Mouse (Mus musculus) frontal cortex, postnatal 25 days (tissue): ENCODE data around the gene Ephx3.
"Not testable (repeated sequence)": the region's sequence is repeated elsewhere in the genome, so short reads cannot be mapped to it uniquely, and the experiment has no call there.

Experiments
- DNase-seq, 2 experiments: peaks; one replicate each; pipeline ENCODE4 v3.0.0; 2022; ENCODE audit warnings: low spot score in 2 of 2

Gene Ephx3

DNA sequence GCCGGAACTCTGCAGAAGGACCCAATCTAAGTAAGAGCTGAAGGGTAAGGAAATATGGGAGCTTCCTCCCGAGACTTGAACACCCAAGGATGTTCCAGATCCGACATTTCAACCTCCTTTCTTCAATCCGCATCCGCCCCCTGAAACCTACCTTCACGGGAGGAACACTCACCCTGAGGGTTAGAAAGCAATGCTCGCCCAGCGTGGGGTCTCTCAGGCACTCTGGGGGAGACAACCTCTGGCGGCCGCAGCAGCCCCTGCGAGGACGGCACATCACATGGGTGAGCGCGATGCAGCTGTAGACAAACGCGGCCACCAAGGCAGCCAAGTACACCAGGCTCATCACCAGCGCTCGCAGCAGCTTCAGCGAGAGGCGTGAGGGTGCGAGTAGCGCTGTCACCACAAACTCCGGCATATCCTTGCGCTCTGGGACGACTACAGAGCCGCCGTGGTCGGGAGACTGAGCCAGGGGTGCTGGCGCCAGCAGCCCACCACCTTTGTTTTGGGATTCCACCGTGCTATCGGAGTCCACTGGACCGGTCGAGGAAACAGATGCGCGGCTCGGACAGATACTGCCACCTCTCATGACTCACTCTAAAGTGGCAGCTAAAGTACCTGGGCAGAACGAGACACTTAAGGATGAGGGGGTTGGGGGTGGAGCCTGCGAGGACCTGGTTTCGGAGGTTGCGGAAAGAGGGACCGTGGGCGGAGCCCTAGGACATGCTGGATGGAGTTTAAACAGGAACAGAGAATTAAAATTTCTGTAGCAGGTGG is at the start of gene Ephx3:
Gene Ephx3 (minus strand): TSS at position 687 of the 774 bp plus-strand sequence.
- DNase-seq: no peak

DNA sequence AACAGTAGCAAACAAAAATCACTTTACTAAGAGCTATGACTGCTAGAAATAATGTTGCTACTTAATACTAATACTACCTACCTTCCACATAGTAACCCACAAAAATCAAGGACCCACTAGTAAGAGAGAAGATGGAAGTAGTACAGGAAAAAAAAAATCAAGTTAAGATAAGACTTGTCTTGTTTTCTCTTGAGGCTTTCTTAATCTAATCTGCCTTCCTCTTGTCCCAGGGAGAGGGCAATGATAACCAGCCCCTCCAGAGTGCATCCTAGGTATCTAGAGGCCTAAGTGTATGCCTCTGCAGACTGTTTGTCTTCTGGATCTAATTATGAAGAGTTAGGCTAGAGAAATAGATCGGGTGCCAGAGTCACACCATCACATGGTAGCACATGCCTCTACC is 49.2 kb upstream of the Ephx3 start:
- no peak for DNase-seq

DNA sequence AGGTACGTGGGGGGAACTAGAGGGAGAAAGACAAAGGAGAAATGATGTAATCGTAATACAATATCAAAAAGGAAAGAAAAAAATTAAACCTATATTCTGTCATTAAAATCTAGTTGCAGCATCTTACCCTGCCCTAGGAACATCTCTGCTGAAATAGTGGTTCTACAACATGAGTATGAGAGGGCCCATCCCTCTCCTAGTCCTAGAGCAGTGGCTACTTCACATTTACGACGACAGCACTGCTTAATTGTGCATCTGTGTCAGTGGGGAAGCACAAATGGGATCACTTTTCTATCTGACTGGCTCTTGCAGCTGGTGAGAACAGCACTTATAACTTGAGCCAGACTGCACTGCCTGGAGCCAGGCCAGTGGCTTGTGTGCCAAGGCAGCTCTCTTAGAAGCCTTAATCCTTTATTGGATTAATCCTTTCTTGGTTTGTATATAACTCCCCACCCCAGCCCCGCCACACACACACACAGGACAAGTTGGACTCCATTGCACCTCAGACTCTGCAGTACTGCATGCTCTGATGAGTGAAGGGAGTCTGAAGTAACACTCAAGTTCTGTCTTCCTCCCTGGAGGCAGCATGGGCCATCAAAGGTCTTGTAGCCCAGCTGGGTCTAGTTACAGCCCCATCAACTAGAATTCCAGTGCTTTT is 46.3 kb upstream of the Ephx3 start:
- DNase-seq: peak; percentile 18 to 22

DNA sequence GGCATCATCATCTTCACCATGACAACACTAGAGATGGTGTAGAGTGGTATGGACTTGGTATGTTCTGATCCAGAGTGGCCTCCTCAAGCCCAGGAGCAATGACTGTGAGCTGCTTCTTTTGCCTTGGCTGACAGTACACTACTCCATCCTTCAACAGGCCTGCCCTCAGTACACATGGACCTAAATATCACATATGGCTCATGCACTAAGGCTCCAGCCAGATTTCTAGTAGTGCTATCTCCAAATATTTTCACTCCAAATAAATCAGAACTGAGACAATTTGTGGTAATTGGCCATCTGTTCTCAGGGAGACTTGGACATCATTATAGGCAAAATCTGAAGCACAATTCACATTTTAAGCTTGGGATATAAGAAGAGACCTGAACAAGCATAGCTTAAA is 43.8 kb upstream of the Ephx3 start:
- DNase-seq: no peak

DNA sequence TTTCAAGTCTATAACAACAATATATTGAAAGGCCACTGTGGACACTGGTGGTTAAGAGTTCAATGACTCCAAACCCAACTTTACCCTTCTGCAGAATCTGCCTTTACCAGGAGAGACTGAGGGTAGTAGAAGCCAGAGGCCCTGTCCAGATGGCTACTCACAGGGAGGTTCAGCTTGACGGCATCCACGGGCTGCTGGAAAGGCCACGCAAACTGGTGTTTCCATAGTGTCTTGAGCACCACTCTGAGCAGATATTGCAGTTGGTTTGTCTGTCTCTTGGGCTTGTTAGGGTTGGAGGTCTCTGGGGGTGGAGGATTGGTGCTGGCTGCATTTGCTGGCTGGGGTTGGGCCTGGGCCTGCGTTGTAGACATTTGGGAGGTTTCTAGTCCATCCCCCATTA is 39.9 kb upstream of the Ephx3 start:
- no peak for DNase-seq

DNA sequence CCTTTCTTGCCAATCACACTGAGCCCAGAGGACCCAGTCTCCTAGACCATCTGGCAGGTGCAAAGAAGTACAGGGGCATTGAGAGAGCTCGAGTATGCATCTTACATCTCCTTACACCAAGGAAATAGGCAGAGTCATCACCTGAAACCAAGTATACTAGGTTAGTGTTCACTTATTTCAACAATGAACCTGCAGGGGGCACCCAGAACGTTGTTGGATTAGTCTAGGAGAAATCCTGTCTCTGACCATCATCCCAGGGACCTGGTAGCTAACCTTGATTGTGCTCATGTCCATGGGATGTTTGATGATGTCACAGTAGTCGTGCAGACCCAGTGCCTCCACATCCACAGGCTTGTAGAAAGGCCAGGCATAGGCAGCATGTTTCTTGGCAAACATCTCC is 31.5 kb upstream of the Ephx3 start:
- no peak for DNase-seq

DNA sequence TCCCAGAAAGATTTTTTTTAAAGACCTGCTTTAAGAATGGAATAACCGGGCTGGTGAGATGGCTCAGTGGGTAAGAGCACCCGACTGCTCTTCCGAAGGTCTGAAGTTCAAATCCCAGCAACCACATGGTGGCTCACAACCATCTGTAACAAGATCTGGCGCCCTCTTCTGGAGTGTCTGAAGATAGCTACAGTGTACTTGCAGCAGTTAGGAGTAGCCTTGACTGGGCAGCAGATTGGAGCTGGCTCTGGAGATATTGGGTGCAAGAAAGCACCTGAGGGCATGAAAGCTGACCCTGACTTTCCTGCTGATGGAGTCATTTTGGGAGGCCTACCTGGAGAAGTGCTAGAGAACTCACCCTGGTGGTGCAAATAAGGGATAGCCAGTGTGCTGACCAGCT is 26.2 kb upstream of the Ephx3 start:
- DNase-seq: not testable (repeated sequence)

DNA sequence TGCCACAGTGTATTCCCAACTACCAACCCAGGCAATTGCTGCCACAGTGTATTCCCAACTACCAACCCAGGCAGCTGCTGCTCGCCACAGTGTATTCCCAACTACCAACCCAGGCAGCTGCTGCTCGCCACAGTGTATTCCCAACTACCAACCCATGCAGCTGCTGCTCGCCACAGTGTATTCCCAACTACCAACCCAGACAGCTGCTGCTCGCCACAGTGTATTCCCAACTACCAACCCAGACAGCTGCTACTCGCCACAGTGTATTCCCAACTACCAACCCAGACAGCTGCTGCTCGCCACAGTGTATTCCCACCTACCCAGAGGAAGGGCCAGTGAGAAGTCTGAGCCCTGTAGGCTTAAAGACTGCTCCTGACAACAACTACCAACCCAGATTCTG is 22.2 kb upstream of the Ephx3 start:
- DNase-seq: not testable (repeated sequence)

DNA sequence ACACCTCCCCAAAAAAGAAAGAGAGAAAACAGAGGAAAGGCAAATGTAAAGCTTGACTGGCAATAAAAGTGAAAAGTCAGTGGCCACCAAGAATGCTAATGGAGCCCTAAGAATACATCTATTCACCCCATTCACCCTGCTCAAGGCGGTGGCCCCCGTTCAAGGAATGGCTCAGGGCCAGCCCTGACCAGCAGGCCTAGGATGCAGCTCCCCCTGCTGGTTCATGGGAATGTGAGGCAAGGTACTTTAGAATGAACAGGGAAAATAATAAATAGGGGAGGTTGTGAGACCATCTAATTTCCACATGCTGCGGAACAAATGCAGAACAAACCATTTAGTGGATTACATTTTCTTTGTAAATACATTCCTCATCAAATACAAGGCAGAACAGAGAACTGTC is 20.4 kb upstream of the Ephx3 start:
- DNase-seq: peak; percentile 41 to 59

DNA sequence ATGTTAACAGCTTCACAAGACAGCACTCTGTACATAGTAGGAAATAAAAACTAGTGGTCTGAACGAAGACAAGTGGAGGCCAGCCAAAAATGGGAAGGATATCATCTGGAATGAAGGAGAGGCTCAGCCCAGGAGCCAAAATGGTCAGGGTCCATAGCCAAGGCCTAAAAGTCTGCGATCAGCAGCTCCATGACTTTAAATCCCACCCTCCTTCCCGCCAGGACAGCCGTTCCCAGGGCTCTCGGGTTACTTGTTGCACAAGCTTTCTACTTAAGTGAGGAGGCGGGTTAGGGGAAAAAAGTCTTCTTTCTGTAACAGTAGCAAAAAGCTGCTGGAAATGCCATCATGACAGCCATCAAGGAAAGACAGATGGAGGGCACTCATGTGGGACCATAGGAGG is 19.8 kb upstream of the Ephx3 start:
- DNase-seq: no peak

DNA sequence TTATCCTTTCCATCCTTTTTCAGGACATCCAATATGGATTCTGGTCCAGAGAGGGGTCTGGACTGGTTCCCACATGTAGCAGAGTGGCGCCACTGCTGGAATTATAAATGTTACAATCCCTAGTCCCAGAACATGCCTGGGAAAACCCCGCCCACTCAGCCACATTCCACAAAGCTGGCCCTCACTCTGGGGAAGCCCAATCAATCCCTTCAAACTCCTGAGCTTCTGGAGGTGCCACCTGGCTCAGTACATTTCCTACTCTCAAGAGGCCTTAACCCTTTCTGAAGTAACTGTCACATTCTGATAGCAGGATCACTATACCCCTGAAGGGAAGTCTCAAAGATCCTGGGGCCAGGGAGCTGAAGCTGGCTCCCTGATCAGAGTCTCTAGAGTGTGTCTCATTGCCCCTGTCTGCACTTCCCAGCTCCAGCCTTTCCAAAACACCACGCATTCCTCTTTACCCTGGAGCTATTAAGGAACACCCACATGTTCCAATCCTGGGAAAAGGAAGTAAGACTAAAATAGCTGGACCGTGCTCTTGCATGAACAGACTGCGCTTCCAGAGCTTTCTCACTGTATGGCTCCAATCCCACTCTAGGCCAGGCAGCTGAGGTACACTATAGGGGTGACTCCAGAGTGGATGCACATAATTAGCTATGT is 18.4 kb upstream of the Ephx3 start:
- no peak for DNase-seq

DNA sequence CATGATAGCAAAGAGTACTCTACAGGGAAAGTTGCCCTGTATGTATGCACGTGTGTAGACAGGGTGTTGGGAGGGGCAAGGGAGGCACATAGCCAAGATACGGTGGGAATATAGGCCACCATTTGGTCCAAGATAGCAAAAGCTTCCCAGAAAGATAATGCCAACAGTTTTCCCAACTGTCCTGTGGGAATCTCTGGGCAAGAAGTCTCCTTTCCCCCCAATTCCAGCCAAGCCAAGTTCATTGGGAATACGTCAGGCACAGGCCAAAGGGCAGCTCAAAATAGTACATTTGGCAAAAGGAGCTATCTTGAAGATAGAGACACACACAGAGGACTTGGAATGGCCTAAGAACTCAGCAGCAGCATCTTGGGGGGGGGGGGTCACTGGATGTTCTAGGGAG is 16.0 kb upstream of the Ephx3 start:
- no peak for DNase-seq

DNA sequence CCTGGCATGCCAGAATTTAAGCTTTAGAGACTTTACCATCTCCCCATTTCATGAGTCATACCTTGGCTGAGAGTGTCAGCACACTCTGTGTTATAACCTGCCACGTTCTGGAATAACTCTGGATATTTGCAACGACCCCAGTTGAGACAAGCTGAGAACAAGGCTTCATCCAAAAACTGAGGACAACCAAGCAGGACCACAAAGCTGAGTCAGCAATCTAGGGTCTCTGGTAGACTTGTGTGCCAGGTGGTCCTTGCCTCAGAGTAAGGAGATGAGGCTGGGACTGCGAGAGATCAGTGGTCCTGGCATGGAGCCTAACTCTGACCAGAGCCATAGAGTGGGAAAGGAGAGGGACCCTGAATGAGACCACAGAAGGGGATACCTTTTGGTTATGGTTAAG is 13.6 kb upstream of the Ephx3 start:
- DNase-seq: no peak

DNA sequence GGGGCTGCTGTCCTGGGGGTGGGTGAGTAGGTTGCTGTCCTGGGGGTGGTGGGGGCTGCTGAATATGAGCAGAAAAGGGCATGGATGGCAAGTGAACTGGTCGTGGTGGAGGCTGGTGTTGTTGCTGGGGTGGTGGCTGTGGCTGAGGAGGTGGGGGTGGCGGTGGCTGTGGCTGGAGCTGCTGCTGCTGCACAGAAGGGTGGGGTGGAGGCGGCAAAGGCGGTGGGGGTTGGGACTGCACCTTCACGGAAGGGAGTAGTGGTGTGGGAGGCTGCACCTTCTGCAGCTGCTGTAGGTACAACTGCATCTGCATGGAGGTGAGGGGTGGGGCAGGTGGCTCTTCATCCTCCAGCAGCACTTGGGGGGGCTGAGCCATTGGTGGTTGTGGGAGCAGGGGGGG is 11.7 kb upstream of the Ephx3 start:
- DNase-seq: no peak

DNA sequence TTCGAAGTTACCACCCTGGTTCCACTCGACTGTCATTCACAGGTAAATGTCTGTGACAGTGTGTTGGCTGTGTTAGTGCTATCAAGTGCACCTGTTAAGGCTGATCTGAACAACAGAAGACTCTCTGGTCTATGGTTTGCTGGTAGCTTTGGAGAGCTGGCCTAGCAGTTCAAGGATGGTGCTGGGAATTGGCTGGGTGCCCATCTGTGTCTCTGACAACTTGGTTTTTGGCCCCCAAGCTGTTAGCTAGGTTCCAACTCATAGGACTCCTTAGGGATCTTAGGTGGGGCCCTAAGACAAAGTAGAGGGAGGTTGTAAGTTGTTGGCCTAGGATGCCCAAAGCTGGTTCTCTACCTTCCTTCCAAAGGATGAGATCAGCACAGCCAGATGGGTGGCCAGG is 10.4 kb upstream of the Ephx3 start:
- DNase-seq: no peak

DNA sequence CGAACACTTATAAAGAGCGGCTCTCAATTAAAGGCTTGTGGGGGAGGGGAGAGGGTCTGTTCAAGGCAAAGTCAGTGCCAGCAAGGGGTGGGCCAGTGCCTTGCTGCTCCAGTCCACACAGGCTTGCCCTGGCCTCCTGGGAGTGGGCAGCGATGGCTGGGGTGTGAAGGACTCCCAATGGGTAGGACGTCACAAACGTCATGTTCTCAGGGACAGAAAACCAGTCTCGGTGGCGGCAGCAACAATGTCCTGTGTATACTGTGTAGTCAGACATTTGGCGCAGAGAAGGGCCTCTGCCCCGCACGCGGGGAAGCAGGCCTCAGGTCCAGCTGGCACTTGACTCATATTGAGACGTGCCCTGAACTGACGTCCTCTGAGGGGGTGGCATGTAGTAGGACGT is 7.8 kb upstream of the Ephx3 start:
- DNase-seq: no peak

DNA sequence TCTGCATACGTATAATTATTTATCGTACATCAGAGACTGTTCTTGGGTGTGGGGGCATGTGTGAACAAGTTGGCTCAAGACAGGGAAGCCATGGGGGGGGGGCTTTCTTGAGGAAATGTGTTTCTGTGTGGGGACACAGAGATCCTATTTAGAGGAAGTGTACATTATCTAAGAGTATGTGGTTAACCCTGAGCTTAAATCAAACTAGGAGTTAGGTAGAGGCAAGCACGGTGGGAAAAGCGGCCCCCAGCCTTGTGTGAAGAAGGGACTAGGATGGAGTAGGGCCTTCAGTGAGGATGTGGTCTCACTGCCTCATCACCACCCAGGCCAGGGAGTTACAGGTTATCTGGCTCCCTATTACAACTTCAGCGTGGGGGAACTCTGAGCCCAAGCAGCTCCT is 6.4 kb upstream of the Ephx3 start:
- no peak for DNase-seq

DNA sequence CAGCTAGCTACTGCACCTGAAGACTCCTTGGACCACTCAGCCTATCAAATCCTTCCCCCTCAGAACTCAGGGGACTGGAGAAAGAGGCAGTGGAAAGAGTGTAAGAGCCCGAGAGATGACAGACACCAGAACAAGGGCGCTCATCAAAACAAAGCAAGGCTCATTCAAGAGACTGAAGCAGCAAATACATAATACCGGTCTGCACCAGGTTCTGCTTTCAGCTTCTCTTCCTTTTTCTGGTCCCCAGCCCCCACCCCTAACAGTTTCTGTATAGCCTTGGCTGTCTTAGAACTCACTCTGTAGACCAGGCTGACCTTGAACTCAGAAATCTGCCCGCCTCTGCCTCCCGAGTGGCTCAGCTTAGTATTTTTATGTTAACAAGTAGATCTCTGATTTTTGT is 3.7 kb upstream of the Ephx3 start:
- DNase-seq: no peak

DNA sequence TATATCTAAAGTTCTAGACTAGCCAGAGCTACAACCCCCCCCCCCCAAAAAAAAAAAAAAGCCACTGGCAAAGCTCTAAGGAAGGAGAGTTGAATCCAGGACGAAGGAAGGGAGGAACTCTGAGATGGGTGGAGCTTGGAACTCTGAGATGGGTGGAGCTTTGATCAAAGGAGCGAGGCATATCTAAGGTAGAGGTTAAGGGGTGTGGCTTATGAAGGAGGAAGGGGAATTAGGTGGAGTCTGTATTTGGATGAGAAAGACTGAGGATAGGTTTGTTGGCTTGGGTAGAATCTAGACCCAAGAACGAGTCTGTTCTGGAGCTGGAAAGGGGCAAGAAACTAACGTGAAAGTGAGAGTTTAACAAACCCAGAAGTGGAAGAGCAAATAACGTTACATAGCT is 501 bp upstream of the Ephx3 start:
- DNase-seq: no peak

DNA sequence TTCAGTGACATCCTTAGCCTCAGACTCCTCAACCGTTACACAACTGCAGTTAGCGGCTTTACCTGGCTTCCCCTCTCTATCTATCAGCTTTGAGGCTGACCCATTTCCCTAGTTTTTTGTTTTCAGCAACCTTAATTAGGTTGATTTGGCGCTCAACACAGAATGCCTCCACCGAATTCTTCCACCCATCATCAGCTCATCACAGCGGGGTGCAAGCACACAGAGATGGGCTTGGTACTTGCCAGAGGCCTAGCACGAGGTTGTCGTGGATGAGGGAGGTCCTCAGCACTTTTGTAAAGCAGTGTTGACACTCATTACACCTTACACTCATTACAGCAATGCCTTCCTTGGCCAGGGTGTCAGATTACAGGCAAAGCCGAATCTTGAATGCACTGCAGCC is 6.3 kb downstream of the Ephx3 start:
- no peak for DNase-seq

DNA sequence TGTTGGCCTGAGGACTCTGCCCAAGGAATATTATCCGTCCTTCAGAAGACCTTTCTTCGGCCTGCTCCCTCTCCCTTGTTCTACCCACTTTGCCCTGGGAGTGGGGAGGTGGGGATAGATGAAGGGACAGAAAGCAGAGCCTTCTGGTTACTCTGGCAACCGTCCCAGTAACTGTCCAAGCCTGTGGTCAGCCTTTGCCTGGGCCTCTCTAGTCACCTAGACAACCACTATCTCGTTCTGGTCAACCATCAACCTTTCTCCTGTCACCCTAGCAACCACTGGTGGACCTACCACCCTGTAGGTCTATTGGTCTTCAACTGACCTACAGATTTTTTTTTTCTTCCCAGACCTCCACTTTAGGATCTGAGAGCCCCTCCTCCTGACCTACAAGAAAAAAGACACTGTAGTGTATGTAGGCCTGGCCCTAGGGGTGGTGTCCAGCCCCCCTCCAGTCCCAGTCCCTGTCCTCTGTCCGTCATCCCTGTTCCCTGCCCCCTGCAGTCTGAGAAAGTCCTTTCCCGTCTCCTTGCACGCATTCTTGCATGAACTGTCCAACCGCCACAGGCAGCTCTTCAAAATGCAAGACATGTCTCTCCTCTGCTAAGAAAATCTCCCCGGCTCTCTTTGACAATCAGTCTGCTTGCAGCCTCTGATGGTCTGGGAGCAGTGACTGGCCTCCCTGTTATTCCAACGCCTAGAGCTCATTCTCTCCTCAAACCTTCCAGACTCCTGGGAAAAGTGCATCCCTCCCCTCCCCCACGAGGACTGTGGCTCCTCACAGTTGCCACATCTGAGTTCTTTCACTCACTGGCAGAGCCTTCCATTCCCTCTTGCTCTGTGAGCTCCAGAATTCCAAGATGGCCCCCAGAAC is 9.5 kb downstream of the Ephx3 start:
- no peak for DNase-seq

DNA sequence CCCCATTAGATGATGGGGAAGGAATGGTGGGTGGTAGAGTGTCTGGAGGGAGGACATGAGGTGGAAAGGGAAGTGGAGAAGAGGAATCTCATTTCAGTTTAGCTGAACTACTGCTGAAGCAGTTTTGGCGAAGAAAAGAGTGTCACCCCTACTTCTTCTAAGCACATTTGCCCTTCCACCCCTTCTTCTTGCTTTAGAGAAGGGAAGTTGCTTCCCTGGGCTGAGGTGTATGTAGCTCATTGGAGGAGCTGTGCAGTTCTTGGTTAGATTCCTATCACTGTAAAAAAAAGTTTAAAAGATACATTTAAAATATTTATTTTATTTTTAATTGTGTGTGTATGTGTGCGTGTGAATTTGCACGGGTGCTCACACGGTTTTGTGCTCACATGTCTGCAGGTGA is 12.4 kb downstream of the Ephx3 start:
- no peak for DNase-seq
